Mouse (Mus musculus) kidney, embryonic 14.5 days (tissue): Measurements from ENCODE around the gene C1qb. TPM values are rescaled to one million over a fixed set of nuclear protein-coding genes. Genes with fewer than 3 reads are reported as not detected.

Source experiments
- ATAC-seq: fragments of 200-750 bp; cut with Nextera tagmentation; 2 replicates; pipeline ENCODE4 v1.8.0; 2017; ENCODE audit warnings: moderate number of reproducible peaks, mild to moderate bottlenecking, moderate TSS enrichment, moderate library complexity; ENCODE audit not compliant: low FRiP score, low TSS enrichment
- H3K27ac ChIP-seq: fragments of 300-500 bp; sonication (generic); 2 replicates; pipeline ENCODE4 v1.5.1; 2014; ENCODE audit warnings: low read depth, mild to moderate bottlenecking, low read length, moderate library complexity, mixed read lengths
- H3K27me3 ChIP-seq: fragments of 300-500 bp; sonication (generic); 2 replicates; pipeline ENCODE4 v1.6.1; 2014; ENCODE audit warnings: mild to moderate bottlenecking, low read length; ENCODE audit not compliant: control insufficient read depth, insufficient read depth
- H3K36me3 ChIP-seq: fragments of 300-500 bp; sonication (generic); 2 replicates; pipeline ENCODE4 v1.6.1; 2014; ENCODE audit warnings: low read length, mixed read lengths; ENCODE audit not compliant: control insufficient read depth, insufficient read depth
- H3K4me1 ChIP-seq: fragments of 300-500 bp; sonication (generic); 2 replicates; pipeline ENCODE4 v1.6.1; 2014; ENCODE audit warnings: low read length, mixed read lengths; ENCODE audit not compliant: control insufficient read depth, insufficient read depth
- H3K4me2 ChIP-seq: fragments of 300-500 bp; sonication (generic); replicated peaks from 2 replicates; pipeline ENCODE4 v1.6.1; 2014; ENCODE audit warnings: low read depth, mild to moderate bottlenecking, low read length
- H3K4me3 ChIP-seq: fragments of 300-500 bp; sonication (generic); 2 replicates; pipeline ENCODE4 v1.5.1; 2014; ENCODE audit warnings: mild to moderate bottlenecking, low read length
- H3K9ac ChIP-seq: fragments of 300-500 bp; sonication (generic); 2 replicates; pipeline ENCODE4 v1.6.1; 2014; ENCODE audit warnings: low read depth, mild to moderate bottlenecking, low read length, moderate library complexity
- H3K9me3 ChIP-seq: fragments of 300-500 bp; sonication (generic); 2 replicates; pipeline ENCODE4 v1.6.1; 2016; ENCODE audit warnings: low read length; ENCODE audit not compliant: control insufficient read depth
- WGBS: fragments of 180-500 bp; shearing (Covaris S2); extraction: QIAGEN DNeasy Blood & Tissue Kit; methylation state at CpG from one replicate; pipeline ENCODE4 v1.1.7; 2014; 5-methylcytosine and 5-hydroxymethylcytosine counted together
- polyA plus RNA-seq: library from polyadenylated mRNA; unstranded; fragments of >200 nt; fragmentation: Nextera tagmentation; extraction: Ambion mirVana; gene quantifications from 2 replicates; pipeline ENCODE4 v1.2.1, GENCODE M21; 2014

C1qb gene
- polyA plus RNA-seq, 1 experiment from 2014 or later, result 38.8 TPM

DNA sequence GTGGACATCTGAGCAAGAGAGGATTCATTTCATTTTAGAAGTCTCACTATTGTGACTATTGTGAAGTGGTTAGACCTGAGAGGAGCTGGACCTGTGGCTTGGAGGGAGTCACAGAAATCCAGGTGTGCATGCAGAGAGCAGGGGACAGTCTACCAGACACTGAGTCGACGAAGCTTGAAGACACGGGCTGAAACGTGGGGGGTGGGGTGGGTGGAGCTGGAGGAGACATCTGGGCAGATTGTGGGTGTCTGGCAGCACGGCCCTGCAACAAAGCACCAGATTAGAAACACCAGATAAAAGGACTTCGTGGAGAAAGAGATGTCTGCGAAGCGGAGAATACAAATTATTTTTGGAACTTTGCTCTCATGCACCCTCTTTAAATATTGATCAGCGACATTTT lies 22.5 kb downstream of the C1qb start:
- peaks cover 17% of the 10 kb centered on the region for H3K4me1 ChIP-seq
- no peak overlapping the region for H3K4me3 ChIP-seq
- no peak overlapping the region for H3K4me2 ChIP-seq
- H3K36me3 ChIP-seq, result no peaks in the 10 kb centered on the region
- H3K27me3 ChIP-seq, result peaks cover 6% of the 10 kb centered on the region; the same call in 1 of the 2 replicates
- no peak for ATAC-seq
- no peak overlapping the region for H3K27ac ChIP-seq
- H3K9me3 ChIP-seq, result no peaks in the 10 kb centered on the region
- H3K9ac ChIP-seq, result no peak overlapping the region
- 43% methylated on average over 9 of the region's 9 CpGs for WGBS

DNA sequence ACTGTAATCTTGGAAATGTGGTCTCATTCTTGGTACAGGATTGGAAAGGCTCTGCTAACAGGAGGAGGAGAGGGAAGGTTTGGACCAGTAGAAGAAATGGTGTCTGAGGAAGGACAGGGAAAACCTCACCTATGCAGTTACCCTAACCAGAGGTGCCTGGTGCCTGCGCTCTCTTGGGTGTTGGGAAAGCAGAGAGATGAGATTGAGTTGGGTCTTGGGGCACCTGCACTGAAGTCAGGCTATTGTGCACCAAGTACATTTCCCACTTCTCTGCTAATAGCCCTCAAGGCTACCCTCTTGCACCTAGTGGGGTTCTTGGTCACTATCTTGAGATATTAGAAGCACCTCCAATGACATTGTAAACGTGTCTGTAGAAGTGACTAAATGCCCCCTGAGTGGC lies 23.6 kb downstream of the C1qb start:
- 70% methylated on average over 2 of the region's 2 CpGs for WGBS
- peaks cover 14% of the 10 kb centered on the region for H3K4me1 ChIP-seq
- ATAC-seq, result no peak
- no peak overlapping the region for H3K27ac ChIP-seq
- peaks cover 6% of the 10 kb centered on the region; the same call in 1 of the 2 replicates for H3K27me3 ChIP-seq
- no peak overlapping the region for H3K4me2 ChIP-seq
- no peak overlapping the region for H3K4me3 ChIP-seq
- H3K36me3 ChIP-seq, result no peaks in the 10 kb centered on the region
- no peaks in the 10 kb centered on the region for H3K9me3 ChIP-seq
- no peak overlapping the region for H3K9ac ChIP-seq

DNA sequence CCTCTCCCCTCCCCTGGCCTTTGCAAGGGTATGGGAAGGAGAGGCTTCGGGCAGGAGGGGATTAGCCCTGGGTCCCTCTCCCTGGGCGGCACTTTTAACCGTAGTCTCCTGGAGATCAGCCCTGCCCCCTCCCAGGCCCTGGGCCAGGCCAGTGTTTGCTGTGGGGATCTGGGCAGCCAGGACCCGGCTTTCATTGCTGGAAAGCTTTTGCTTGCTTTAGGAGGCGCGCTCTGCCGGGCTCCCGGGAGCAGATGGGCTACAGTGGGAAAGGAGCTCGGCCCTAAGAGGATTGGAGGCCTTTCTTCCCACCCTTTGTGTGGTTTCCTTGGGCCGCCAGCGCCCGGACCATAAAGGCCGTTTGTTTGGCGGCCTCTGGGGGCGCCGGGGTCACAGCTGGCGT lies 24.2 kb downstream of the C1qb start:
- no peaks in the 10 kb centered on the region for H3K36me3 ChIP-seq
- no peaks in the 10 kb centered on the region for H3K9me3 ChIP-seq
- no peak for ATAC-seq
- no peak overlapping the region for H3K4me3 ChIP-seq
- 13% methylated on average over 17 of the region's 17 CpGs for WGBS
- peaks cover 14% of the 10 kb centered on the region for H3K4me1 ChIP-seq
- H3K4me2 ChIP-seq, result no peak overlapping the region
- H3K27me3 ChIP-seq, result peaks cover 6% of the 10 kb centered on the region; the same call in 1 of the 2 replicates
- peak overlapping the region; percentile 31; the same call in 1 of the 2 replicates for H3K9ac ChIP-seq
- no peak overlapping the region for H3K27ac ChIP-seq

DNA sequence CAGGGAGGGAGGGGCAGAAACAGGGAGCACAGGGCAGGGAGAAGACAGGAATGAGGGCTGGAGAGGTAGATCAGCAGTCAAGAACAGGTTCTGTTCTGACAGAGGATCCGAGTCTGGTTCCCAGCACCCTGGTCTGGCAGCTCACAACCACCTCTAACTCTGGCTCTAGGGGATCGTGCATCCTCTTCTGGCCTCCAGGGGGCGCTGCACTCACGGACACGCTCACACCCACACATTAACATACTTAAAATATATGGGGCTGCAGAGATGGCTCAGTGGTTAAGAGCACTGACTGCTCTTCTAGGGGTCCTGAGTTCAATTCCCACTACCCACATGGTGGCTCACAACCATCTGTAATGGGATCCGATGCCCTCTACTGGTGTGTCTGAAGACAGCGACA lies 26.0 kb downstream of the C1qb start:
- Histone ChIP-seq H3K27me3 (peaks cover 6% of the 10 kb centered on the region; the same call in 1 of the 2 replicates), H3K4me1 (peaks cover 10% of the 10 kb centered on the region), H3K4me2 (no peak overlapping the region), H3K9me3 (no peaks in the 10 kb centered on the region), H3K4me3 (no peak overlapping the region), H3K27ac (no peak overlapping the region), H3K9ac (no peak overlapping the region), H3K36me3 (no peaks in the 10 kb centered on the region)
- ATAC-seq, result no peak
- WGBS, result 83% methylated on average over 7 of the region's 7 CpGs

DNA sequence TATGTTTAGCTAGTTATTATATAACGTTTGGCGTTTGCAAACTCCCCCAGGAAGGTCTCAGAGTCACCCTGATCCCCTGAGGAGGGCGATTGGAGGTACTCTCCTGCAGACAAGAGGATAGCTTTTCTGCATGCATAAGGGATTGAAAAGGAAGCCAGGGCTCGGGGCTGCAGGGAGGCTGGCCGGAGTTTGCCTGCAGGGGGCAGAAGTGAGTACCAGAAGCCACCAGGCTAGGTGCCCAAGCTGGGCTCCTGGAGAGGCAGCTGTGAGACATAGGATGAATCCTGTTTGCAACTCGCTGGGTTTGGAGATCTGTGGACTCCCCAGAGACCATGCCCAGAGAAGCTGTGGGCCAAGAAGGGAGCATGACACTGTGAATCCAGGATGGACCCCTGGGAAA lies 30.9 kb downstream of the C1qb start:
- Histone ChIP-seq H3K4me1 (no peaks in the 10 kb centered on the region), H3K9me3 (no peaks in the 10 kb centered on the region), H3K27ac (no peak overlapping the region), H3K4me2 (no peak overlapping the region), H3K36me3 (no peaks in the 10 kb centered on the region), H3K9ac (no peak overlapping the region), H3K4me3 (no peak overlapping the region), H3K27me3 (no peaks in the 10 kb centered on the region)
- 39% methylated on average over 6 of the region's 6 CpGs for WGBS
- no peak for ATAC-seq

DNA sequence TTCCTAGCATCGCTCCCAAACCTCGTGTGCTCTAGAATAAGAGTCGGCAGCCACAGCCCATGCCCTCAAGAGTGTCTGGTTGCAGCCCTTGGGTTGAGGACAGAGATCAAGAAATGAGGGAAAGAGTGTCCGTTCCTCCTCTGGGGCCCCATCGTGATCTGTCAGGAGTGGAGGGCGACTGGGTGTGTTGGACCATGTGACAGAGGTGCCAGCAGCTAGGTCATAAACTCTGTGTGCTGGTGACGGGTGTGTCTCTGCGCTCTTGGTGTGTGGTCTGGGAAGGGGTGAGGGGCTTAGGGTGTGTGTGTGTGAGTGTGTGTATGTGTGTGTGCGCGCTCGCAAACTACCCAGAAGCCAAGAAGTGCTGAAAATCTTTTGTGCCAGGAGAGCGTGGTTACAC lies 33.0 kb downstream of the C1qb start:
- no peaks in the 10 kb centered on the region for H3K36me3 ChIP-seq
- H3K27ac ChIP-seq, result no peak overlapping the region
- no peak overlapping the region for H3K9ac ChIP-seq
- H3K4me2 ChIP-seq, result no peak overlapping the region
- WGBS, result 47% methylated on average over 12 of the region's 12 CpGs
- H3K9me3 ChIP-seq, result no peaks in the 10 kb centered on the region
- H3K27me3 ChIP-seq, result no peaks in the 10 kb centered on the region
- no peaks in the 10 kb centered on the region for H3K4me1 ChIP-seq
- H3K4me3 ChIP-seq, result no peak overlapping the region
- no peak for ATAC-seq

DNA sequence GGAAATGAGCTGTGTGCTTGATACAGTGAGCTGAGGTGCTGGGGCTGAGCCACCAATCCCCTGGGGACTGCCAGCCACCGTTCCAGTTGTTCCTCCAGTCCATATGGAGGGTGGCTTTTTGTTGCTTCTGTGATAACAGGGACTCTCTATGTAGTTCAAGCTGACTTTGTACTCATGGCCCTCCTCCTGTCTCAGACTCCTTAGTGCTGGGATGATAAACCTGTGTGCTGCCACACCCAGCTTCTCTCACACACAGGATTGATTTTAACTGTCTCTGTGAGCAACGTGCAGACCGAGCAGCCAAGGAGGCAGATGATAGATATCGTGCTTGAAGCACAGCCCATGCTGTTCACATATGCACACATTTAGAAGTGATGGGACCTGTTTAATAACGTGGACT lies 33.9 kb downstream of the C1qb start:
- no peaks in the 10 kb centered on the region for H3K9me3 ChIP-seq
- no peak overlapping the region for H3K4me3 ChIP-seq
- 63% methylated on average over 5 of the region's 5 CpGs for WGBS
- H3K4me1 ChIP-seq, result no peaks in the 10 kb centered on the region
- no peak overlapping the region for H3K9ac ChIP-seq
- H3K36me3 ChIP-seq, result no peaks in the 10 kb centered on the region
- H3K4me2 ChIP-seq, result no peak overlapping the region
- H3K27ac ChIP-seq, result no peak overlapping the region
- no peaks in the 10 kb centered on the region for H3K27me3 ChIP-seq
- ATAC-seq, result no peak

DNA sequence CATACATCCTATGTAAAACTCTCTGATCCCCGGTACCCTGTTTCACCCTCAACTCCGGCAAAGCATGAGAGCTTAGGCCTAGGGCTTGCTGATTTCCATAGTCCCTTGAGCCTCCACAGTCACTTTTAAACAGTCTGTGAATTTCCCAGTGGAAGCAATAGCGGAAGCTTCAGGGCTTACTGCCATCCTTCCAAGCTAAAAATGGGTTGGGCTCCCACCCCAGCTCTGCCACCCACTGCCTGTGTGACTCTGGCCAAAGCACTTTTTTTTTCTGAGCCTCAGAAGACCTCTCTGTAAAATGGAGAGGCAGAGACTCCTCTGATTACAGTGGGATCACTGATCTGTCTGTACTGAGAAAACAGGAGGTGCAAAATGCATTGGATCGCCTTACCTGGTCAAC lies 37.4 kb downstream of the C1qb start:
- no peaks in the 10 kb centered on the region for H3K27me3 ChIP-seq
- 56% methylated on average over 4 of the region's 4 CpGs for WGBS
- ATAC-seq, result no peak

DNA sequence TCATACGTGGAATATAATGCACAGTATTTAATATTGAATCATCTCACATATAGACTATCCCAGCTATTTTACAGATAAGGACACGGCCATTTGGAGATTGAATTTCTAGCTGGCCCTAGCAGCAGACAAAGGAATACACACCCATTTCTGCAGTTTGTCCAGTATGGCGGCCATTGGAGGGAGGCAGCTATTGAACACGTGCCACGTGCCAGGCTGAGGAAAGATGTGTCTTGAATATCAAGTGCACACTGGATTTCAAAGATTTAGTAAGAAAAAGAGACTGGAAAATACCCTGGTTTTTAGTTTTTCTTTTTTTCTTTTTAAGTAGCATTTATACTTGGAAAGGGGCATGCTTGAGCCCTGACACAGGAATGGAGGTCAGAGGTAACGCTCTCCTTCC lies 38.8 kb downstream of the C1qb start:
- no peak overlapping the region for H3K27ac ChIP-seq
- H3K9me3 ChIP-seq, result no peaks in the 10 kb centered on the region
- ATAC-seq, result no peak
- WGBS, result 73% methylated on average over 6 of the region's 6 CpGs
- no peaks in the 10 kb centered on the region for H3K36me3 ChIP-seq
- H3K27me3 ChIP-seq, result no peaks in the 10 kb centered on the region
- no peak overlapping the region for H3K9ac ChIP-seq
- H3K4me1 ChIP-seq, result no peaks in the 10 kb centered on the region
- no peak overlapping the region for H3K4me3 ChIP-seq
- H3K4me2 ChIP-seq, result no peak overlapping the region

More for the DNA sequence above, 37.4 kb downstream of the C1qb start:
- no peak overlapping the region for H3K4me2 ChIP-seq
- no peak overlapping the region for H3K27ac ChIP-seq
- H3K9me3 ChIP-seq, result no peaks in the 10 kb centered on the region
- H3K36me3 ChIP-seq, result no peaks in the 10 kb centered on the region
- no peaks in the 10 kb centered on the region for H3K4me1 ChIP-seq
- no peak overlapping the region for H3K9ac ChIP-seq
- H3K4me3 ChIP-seq, result no peak overlapping the region
